Mouse (Mus musculus) heart, embryonic 13.5 days (tissue): ENCODE measurements around the gene Edn2. TPM values are rescaled to one million over a fixed set of nuclear protein-coding genes. Genes with fewer than 3 reads are reported as not detected.

Source experiments
- ATAC-seq: fragments of 200-750 bp; cut with Nextera tagmentation; 2 replicates; pipeline ENCODE4 v1.8.0; 2017; ENCODE audit warnings: moderate TSS enrichment; ENCODE audit not compliant: insufficient number of reproducible peaks, low FRiP score, low TSS enrichment; ENCODE audit errors: extremely low read depth
- H3K27ac ChIP-seq: fragments of 300-500 bp; sonication (generic); replicated peaks from 2 replicates; pipeline ENCODE4 v1.5.1; 2015; ENCODE audit warnings: moderate library complexity, mild to moderate bottlenecking, inconsistent platforms
- H3K27me3 ChIP-seq: fragments of 300-500 bp; sonication (generic); replicated peaks from 2 replicates; pipeline ENCODE4 v1.6.1; 2015; ENCODE audit warnings: mild to moderate bottlenecking, inconsistent platforms
- H3K36me3 ChIP-seq: fragments of 300-500 bp; sonication (generic); 2 replicates; pipeline ENCODE4 v1.6.1; 2015; ENCODE audit warnings: mild to moderate bottlenecking, inconsistent platforms
- H3K4me1 ChIP-seq: fragments of 300-500 bp; sonication (generic); 2 replicates; pipeline ENCODE4 v1.6.1; 2015; ENCODE audit warnings: inconsistent platforms
- H3K4me2 ChIP-seq: fragments of 300-500 bp; sonication (generic); 2 replicates; pipeline ENCODE4 v1.6.1; 2015; ENCODE audit warnings: inconsistent platforms, mild to moderate bottlenecking, moderate library complexity
- H3K4me3 ChIP-seq: fragments of 300-500 bp; sonication (generic); 2 replicates; pipeline ENCODE4 v1.5.1; 2015; ENCODE audit warnings: moderate library complexity, mild to moderate bottlenecking, inconsistent platforms
- H3K9ac ChIP-seq: fragments of 300-500 bp; sonication (generic); 2 replicates; pipeline ENCODE4 v1.6.1; 2015; ENCODE audit warnings: inconsistent platforms, mild to moderate bottlenecking, moderate library complexity
- H3K9me3 ChIP-seq: fragments of 300-500 bp; sonication (generic); 2 replicates; pipeline ENCODE4 v1.6.1; 2016; ENCODE audit warnings: inconsistent platforms
- WGBS: fragments of 180-500 bp; shearing (Covaris S2); methylation state at CpG from one replicate; pipeline ENCODE4 v1.1.7; 2015; ENCODE audit warnings: mixed read lengths; 5-methylcytosine and 5-hydroxymethylcytosine counted together
- polyA plus RNA-seq: library from polyadenylated mRNA; unstranded; fragments of >200 nt; fragmentation: Nextera tagmentation; extraction: Ambion mirVana; gene quantifications from 2 replicates; pipeline ENCODE4 v1.2.1, GENCODE M21; 2015

Gene Edn2
- polyA plus RNA-seq, 1 experiment from 2014 or later, result 0.96 TPM

GRCm38 (mm10) chr4:120131441-120132220 lies 29.4 kb upstream of the Edn2 start:
- peak; percentile 51; the same call in 1 of the 2 replicates for ATAC-seq
- no peaks in the 10 kb centered on the region for H3K9me3 ChIP-seq
- H3K36me3 ChIP-seq, result no peaks in the 10 kb centered on the region
- 47% methylated on average over 24 of the region's 24 CpGs for WGBS
- H3K27ac ChIP-seq, result peak overlapping the region; percentile 40; the same call in 1 of the 2 replicates
- peak overlapping the region; percentile 24 for H3K9ac ChIP-seq
- H3K4me3 ChIP-seq, result no peak overlapping the region
- H3K4me2 ChIP-seq, result no peak overlapping the region
- peaks cover 6% of the 10 kb centered on the region; the same call in 1 of the 2 replicates for H3K27me3 ChIP-seq
- H3K4me1 ChIP-seq, result peaks cover 36% of the 10 kb centered on the region

GRCm38 (mm10) chr4:120134223-120134622 lies 26.8 kb upstream of the Edn2 start:
- H3K27ac ChIP-seq, result no peak overlapping the region
- peaks cover 22% of the 10 kb centered on the region for H3K4me1 ChIP-seq
- no peaks in the 10 kb centered on the region for H3K36me3 ChIP-seq
- H3K4me2 ChIP-seq, result no peak overlapping the region
- 72% methylated on average over 6 of the region's 6 CpGs for WGBS
- no peak overlapping the region for H3K4me3 ChIP-seq
- H3K9me3 ChIP-seq, result no peaks in the 10 kb centered on the region
- H3K27me3 ChIP-seq, result peaks cover 9% of the 10 kb centered on the region; the same call in 1 of the 2 replicates
- no peak for ATAC-seq
- no peak overlapping the region for H3K9ac ChIP-seq

GRCm38 (mm10) chr4:120141810-120142209 lies 19.2 kb upstream of the Edn2 start:
- Histone ChIP-seq H3K27ac (0 out of 2 replicates have a peak overlapping the region, but pooled peaks have one; percentile 10), H3K4me1 (peaks cover 41% of the 10 kb centered on the region), H3K36me3 (no peaks in the 10 kb centered on the region), H3K4me3 (no peak overlapping the region), H3K4me2 (no peak overlapping the region), H3K27me3 (0 out of 2 replicates have a peak, but pooled peaks cover 3% of the 10 kb centered on the region), H3K9ac (no peak overlapping the region), H3K9me3 (no peaks in the 10 kb centered on the region)
- WGBS, result 43% methylated on average over 1 of the region's 1 CpGs
- no peak for ATAC-seq

- Histone ChIP-seq H3K9me3 (no peaks in the 10 kb centered on the region), H3K36me3 (no peaks in the 10 kb centered on the region), H3K4me2 (no peak overlapping the region), H3K9ac (no peak overlapping the region), H3K4me3 (no peak overlapping the region), H3K27me3 (0 out of 2 replicates have a peak, but pooled peaks cover 3% of the 10 kb centered on the region), H3K27ac (no peak overlapping the region), H3K4me1 (peaks cover 41% of the 10 kb centered on the region)
- 82% methylated on average over 9 of the region's 9 CpGs for WGBS
- ATAC-seq, result no peak
Measured at GRCm38 (mm10) chr4:120142905-120143304, 18.1 kb upstream of the Edn2 start.

- Histone ChIP-seq H3K4me2 (no peak overlapping the region), H3K4me1 (peaks cover 54% of the 10 kb centered on the region), H3K36me3 (no peaks in the 10 kb centered on the region), H3K27me3 (no peaks in the 10 kb centered on the region; the same call in none of the 2 replicates), H3K4me3 (no peak overlapping the region), H3K9me3 (no peaks in the 10 kb centered on the region), H3K9ac (no peak overlapping the region), H3K27ac (peak overlapping the region; percentile 37)
- 51% methylated on average over 5 of the region's 5 CpGs for WGBS
- no peak for ATAC-seq
Measured at GRCm38 (mm10) chr4:120144343-120144742, 16.7 kb upstream of the Edn2 start.

GRCm38 (mm10) chr4:120145931-120146330 lies 15.1 kb upstream of the Edn2 start:
- H3K9me3 ChIP-seq, result no peaks in the 10 kb centered on the region
- H3K36me3 ChIP-seq, result no peaks in the 10 kb centered on the region
- no peak overlapping the region for H3K9ac ChIP-seq
- 44% methylated on average over 8 of the region's 8 CpGs for WGBS
- H3K27ac ChIP-seq, result no peak overlapping the region
- peaks cover 59% of the 10 kb centered on the region for H3K4me1 ChIP-seq
- no peak overlapping the region for H3K4me2 ChIP-seq
- ATAC-seq, result no peak
- H3K4me3 ChIP-seq, result no peak overlapping the region
- peaks cover 5% of the 10 kb centered on the region for H3K27me3 ChIP-seq

- Histone ChIP-seq H3K36me3 (no peaks in the 10 kb centered on the region), H3K4me2 (peak overlapping the region; percentile 62), H3K27ac (peak overlapping the region; percentile 90), H3K27me3 (peaks cover 5% of the 10 kb centered on the region), H3K4me1 (peaks cover 43% of the 10 kb centered on the region), H3K9me3 (no peaks in the 10 kb centered on the region), H3K4me3 (peak overlapping the region; percentile 29), H3K9ac (peak overlapping the region; percentile 71)
- peak; percentile 74; the same call in 1 of the 2 replicates for ATAC-seq
- WGBS, result 4% methylated on average over 45 of the region's 45 CpGs
Measured at GRCm38 (mm10) chr4:120148291-120149141, 12.5 kb upstream of the Edn2 start.

GRCm38 (mm10) chr4:120149142-120149524 lies 11.9 kb upstream of the Edn2 start:
- Histone ChIP-seq H3K4me1 (peaks cover 41% of the 10 kb centered on the region), H3K4me2 (peak overlapping the region; percentile 62), H3K36me3 (no peaks in the 10 kb centered on the region), H3K9ac (peak overlapping the region; percentile 71), H3K9me3 (no peaks in the 10 kb centered on the region), H3K4me3 (peak overlapping the region; percentile 29), H3K27ac (peak overlapping the region; percentile 90), H3K27me3 (peaks cover 5% of the 10 kb centered on the region)
- ATAC-seq, result no peak
- WGBS, result 49% methylated on average over 3 of the region's 3 CpGs

- no peak overlapping the region for H3K4me2 ChIP-seq
- H3K9ac ChIP-seq, result no peak overlapping the region
- H3K4me3 ChIP-seq, result no peak overlapping the region
- H3K27me3 ChIP-seq, result peaks cover 5% of the 10 kb centered on the region
- WGBS, result 43% methylated on average over 6 of the region's 6 CpGs
- H3K4me1 ChIP-seq, result peaks cover 30% of the 10 kb centered on the region
- ATAC-seq, result no peak
- H3K9me3 ChIP-seq, result no peaks in the 10 kb centered on the region
- H3K27ac ChIP-seq, result no peak overlapping the region
- no peaks in the 10 kb centered on the region for H3K36me3 ChIP-seq
Measured at GRCm38 (mm10) chr4:120150345-120150920, 10.6 kb upstream of the Edn2 start.

- H3K9me3 ChIP-seq, result no peaks in the 10 kb centered on the region
- 92% methylated on average over 6 of the region's 6 CpGs for WGBS
- H3K27ac ChIP-seq, result no peak overlapping the region
- H3K9ac ChIP-seq, result no peak overlapping the region
- no peak for ATAC-seq
- peaks cover 18% of the 10 kb centered on the region for H3K4me1 ChIP-seq
- peaks cover 5% of the 10 kb centered on the region for H3K27me3 ChIP-seq
- H3K36me3 ChIP-seq, result no peaks in the 10 kb centered on the region
- H3K4me3 ChIP-seq, result no peak overlapping the region
- H3K4me2 ChIP-seq, result no peak overlapping the region
Measured at GRCm38 (mm10) chr4:120151906-120152305, 9.1 kb upstream of the Edn2 start.

- Histone ChIP-seq H3K4me3 (no peak overlapping the region), H3K9ac (no peak overlapping the region), H3K4me1 (peaks cover 18% of the 10 kb centered on the region), H3K9me3 (no peaks in the 10 kb centered on the region), H3K36me3 (no peaks in the 10 kb centered on the region), H3K27me3 (peaks cover 5% of the 10 kb centered on the region), H3K27ac (no peak overlapping the region), H3K4me2 (no peak overlapping the region)
- ATAC-seq, result no peak
- 50% methylated on average over 4 of the region's 4 CpGs for WGBS
Measured at GRCm38 (mm10) chr4:120152648-120153047, 8.4 kb upstream of the Edn2 start.
